Mouse (Mus musculus): ENCODE measurements around the gene Slc9a3r1. TPM values are rescaled to one million over a fixed set of nuclear protein-coding genes. Genes with fewer than 3 reads are reported as not detected.

Slc9a3r1 gene
- polyA plus RNA-seq, 1 experiment from 2014 or later, result 24.9 TPM

- H3K4me2 ChIP-seq (ENCODE audit: low read depth, severe bottlenecking), result no peak overlapping the region
- peaks cover 32% of the 10 kb centered on the region for H3K4me1 ChIP-seq (ENCODE audit: control insufficient read depth, insufficient read depth, low read length)
- no peak for DNase-seq (ENCODE audit: low spot score)
- H3K4me3 ChIP-seq (ENCODE audit: low read depth, low read length), result no peak overlapping the region
- H3K9me3 ChIP-seq (ENCODE audit: control insufficient read depth, low read length), result no peaks in the 10 kb centered on the region
- no peak overlapping the region for H3K9ac ChIP-seq (ENCODE audit: low read length)
- WGBS, result 21% methylated on average over 5 of the region's 5 CpGs
- H3K36me3 ChIP-seq (ENCODE audit: control insufficient read depth, insufficient read depth, low read length), result no peaks in the 10 kb centered on the region
- 0 out of 2 replicates have a peak, but pooled peaks cover 3% of the 10 kb centered on the region for H3K27me3 ChIP-seq (ENCODE audit: control insufficient read depth, insufficient read depth, low read length)
- no peak for ATAC-seq (ENCODE audit: insufficient number of reproducible peaks, low FRiP score, low TSS enrichment, low read depth)
- H3K27ac ChIP-seq (replicated peaks; ENCODE audit: low read depth, low read length), result no peak overlapping the region
These were observed 59.4 kb downstream of the Slc9a3r1 start for GRCm38 (mm10) chr11:115222570-115222969.

GRCm38 (mm10) chr11:115223451-115223850 lies 60.3 kb downstream of the Slc9a3r1 start:
- no peak for DNase-seq (ENCODE audit: low spot score)
- WGBS, result 63% methylated on average over 11 of the region's 11 CpGs
- H3K4me1 ChIP-seq (ENCODE audit: control insufficient read depth, insufficient read depth, low read length), result peaks cover 28% of the 10 kb centered on the region

GRCm38 (mm10) chr11:115223877-115224276 lies 60.7 kb downstream of the Slc9a3r1 start:
- WGBS, result 64% methylated on average over 6 of the region's 6 CpGs
- no peak overlapping the region for H3K4me3 ChIP-seq (ENCODE audit: low read depth, low read length)
- H3K27ac ChIP-seq (replicated peaks; ENCODE audit: low read depth, low read length), result no peak overlapping the region
- H3K9me3 ChIP-seq (ENCODE audit: control insufficient read depth, low read length), result no peaks in the 10 kb centered on the region
- DNase-seq (ENCODE audit: low spot score) (no peak), ATAC-seq (ENCODE audit: insufficient number of reproducible peaks, low FRiP score, low TSS enrichment, low read depth) (no peak)
- H3K27me3 ChIP-seq (ENCODE audit: control insufficient read depth, insufficient read depth, low read length), result 0 out of 2 replicates have a peak, but pooled peaks cover 3% of the 10 kb centered on the region
- no peak overlapping the region for H3K4me2 ChIP-seq (ENCODE audit: low read depth, severe bottlenecking)
- H3K36me3 ChIP-seq (ENCODE audit: control insufficient read depth, insufficient read depth, low read length), result no peaks in the 10 kb centered on the region
- H3K4me1 ChIP-seq (ENCODE audit: control insufficient read depth, insufficient read depth, low read length), result peaks cover 24% of the 10 kb centered on the region
- H3K9ac ChIP-seq (ENCODE audit: low read length), result no peak overlapping the region

More at GRCm38 (mm10) chr11:115223451-115223850, 60.3 kb downstream of the Slc9a3r1 start:
- Histone ChIP-seq H3K27ac (replicated peaks; ENCODE audit: low read depth, low read length) (0 out of 2 replicates have a peak overlapping the region, but pooled peaks have one; percentile 26), H3K4me3 (ENCODE audit: low read depth, low read length) (no peak overlapping the region), H3K9ac (ENCODE audit: low read length) (no peak overlapping the region), H3K36me3 (ENCODE audit: control insufficient read depth, insufficient read depth, low read length) (no peaks in the 10 kb centered on the region), H3K27me3 (ENCODE audit: control insufficient read depth, insufficient read depth, low read length) (0 out of 2 replicates have a peak, but pooled peaks cover 3% of the 10 kb centered on the region), H3K9me3 (ENCODE audit: control insufficient read depth, low read length) (no peaks in the 10 kb centered on the region), H3K4me2 (ENCODE audit: low read depth, severe bottlenecking) (no peak overlapping the region)
- no peak for ATAC-seq (ENCODE audit: insufficient number of reproducible peaks, low FRiP score, low TSS enrichment, low read depth)

- Histone ChIP-seq H3K27me3 (ENCODE audit: control insufficient read depth, insufficient read depth, low read length) (0 out of 2 replicates have a peak, but pooled peaks cover 3% of the 10 kb centered on the region), H3K4me3 (ENCODE audit: low read depth, low read length) (no peak overlapping the region), H3K9ac (ENCODE audit: low read length) (no peak overlapping the region), H3K4me2 (ENCODE audit: low read depth, severe bottlenecking) (no peak overlapping the region), H3K9me3 (ENCODE audit: control insufficient read depth, low read length) (no peaks in the 10 kb centered on the region), H3K27ac (replicated peaks; ENCODE audit: low read depth, low read length) (no peak overlapping the region), H3K4me1 (ENCODE audit: control insufficient read depth, insufficient read depth, low read length) (peaks cover 20% of the 10 kb centered on the region), H3K36me3 (ENCODE audit: control insufficient read depth, insufficient read depth, low read length) (no peaks in the 10 kb centered on the region)
- DNase-seq (ENCODE audit: low spot score) (peak; percentile 79), ATAC-seq (ENCODE audit: insufficient number of reproducible peaks, low FRiP score, low TSS enrichment, low read depth) (no peak)
- 42% methylated on average over 8 of the region's 8 CpGs for WGBS
These were observed 61.7 kb downstream of the Slc9a3r1 start for GRCm38 (mm10) chr11:115224889-115225288.

GRCm38 (mm10) chr11:115225301-115225700 lies 62.2 kb downstream of the Slc9a3r1 start:
- no peak overlapping the region for H3K27ac ChIP-seq (replicated peaks; ENCODE audit: low read depth, low read length)
- peaks cover 20% of the 10 kb centered on the region for H3K4me1 ChIP-seq (ENCODE audit: control insufficient read depth, insufficient read depth, low read length)
- H3K9me3 ChIP-seq (ENCODE audit: control insufficient read depth, low read length), result no peaks in the 10 kb centered on the region
- H3K9ac ChIP-seq (ENCODE audit: low read length), result no peak overlapping the region
- H3K4me2 ChIP-seq (ENCODE audit: low read depth, severe bottlenecking), result no peak overlapping the region
- H3K36me3 ChIP-seq (ENCODE audit: control insufficient read depth, insufficient read depth, low read length), result no peaks in the 10 kb centered on the region
- H3K27me3 ChIP-seq (ENCODE audit: control insufficient read depth, insufficient read depth, low read length), result 0 out of 2 replicates have a peak, but pooled peaks cover 3% of the 10 kb centered on the region
- 73% methylated on average over 6 of the region's 6 CpGs for WGBS
- ATAC-seq (ENCODE audit: insufficient number of reproducible peaks, low FRiP score, low TSS enrichment, low read depth), result no peak
- no peak for DNase-seq (ENCODE audit: low spot score)
- no peak overlapping the region for H3K4me3 ChIP-seq (ENCODE audit: low read depth, low read length)

GRCm38 (mm10) chr11:115226811-115227491 lies 63.8 kb downstream of the Slc9a3r1 start:
- Histone ChIP-seq H3K9me3 (ENCODE audit: control insufficient read depth, low read length) (no peaks in the 10 kb centered on the region), H3K27ac (replicated peaks; ENCODE audit: low read depth, low read length) (no peak overlapping the region), H3K4me2 (ENCODE audit: low read depth, severe bottlenecking) (no peak overlapping the region), H3K4me3 (ENCODE audit: low read depth, low read length) (no peak overlapping the region), H3K9ac (ENCODE audit: low read length) (no peak overlapping the region), H3K27me3 (ENCODE audit: control insufficient read depth, insufficient read depth, low read length) (0 out of 2 replicates have a peak, but pooled peaks cover 3% of the 10 kb centered on the region), H3K4me1 (ENCODE audit: control insufficient read depth, insufficient read depth, low read length) (peaks cover 23% of the 10 kb centered on the region), H3K36me3 (ENCODE audit: control insufficient read depth, insufficient read depth, low read length) (no peaks in the 10 kb centered on the region)
- DNase-seq (ENCODE audit: low spot score), result no peak
- no peak for ATAC-seq (ENCODE audit: insufficient number of reproducible peaks, low FRiP score, low TSS enrichment, low read depth)
- WGBS, result 33% methylated on average over 14 of the region's 14 CpGs

GRCm38 (mm10) chr11:115227640-115228039 lies 64.5 kb downstream of the Slc9a3r1 start:
- peaks cover 18% of the 10 kb centered on the region for H3K4me1 ChIP-seq (ENCODE audit: control insufficient read depth, insufficient read depth, low read length)
- no peaks in the 10 kb centered on the region for H3K9me3 ChIP-seq (ENCODE audit: control insufficient read depth, low read length)
- no peak overlapping the region for H3K4me3 ChIP-seq (ENCODE audit: low read depth, low read length)
- H3K27me3 ChIP-seq (ENCODE audit: control insufficient read depth, insufficient read depth, low read length), result 0 out of 2 replicates have a peak, but pooled peaks cover 3% of the 10 kb centered on the region
- no peak overlapping the region for H3K4me2 ChIP-seq (ENCODE audit: low read depth, severe bottlenecking)
- DNase-seq (ENCODE audit: low spot score) (no peak), ATAC-seq (ENCODE audit: insufficient number of reproducible peaks, low FRiP score, low TSS enrichment, low read depth) (no peak)
- 22% methylated on average over 12 of the region's 12 CpGs for WGBS
- H3K27ac ChIP-seq (replicated peaks; ENCODE audit: low read depth, low read length), result no peak overlapping the region
- H3K36me3 ChIP-seq (ENCODE audit: control insufficient read depth, insufficient read depth, low read length), result no peaks in the 10 kb centered on the region
- H3K9ac ChIP-seq (ENCODE audit: low read length), result no peak overlapping the region

- Histone ChIP-seq H3K36me3 (ENCODE audit: control insufficient read depth, insufficient read depth, low read length) (no peaks in the 10 kb centered on the region), H3K27me3 (ENCODE audit: control insufficient read depth, insufficient read depth, low read length) (0 out of 2 replicates have a peak, but pooled peaks cover 2% of the 10 kb centered on the region), H3K9me3 (ENCODE audit: control insufficient read depth, low read length) (no peaks in the 10 kb centered on the region), H3K4me1 (ENCODE audit: control insufficient read depth, insufficient read depth, low read length) (peaks cover 13% of the 10 kb centered on the region), H3K9ac (ENCODE audit: low read length) (no peak overlapping the region), H3K4me2 (ENCODE audit: low read depth, severe bottlenecking) (no peak overlapping the region), H3K27ac (replicated peaks; ENCODE audit: low read depth, low read length) (no peak overlapping the region), H3K4me3 (ENCODE audit: low read depth, low read length) (no peak overlapping the region)
- ATAC-seq (ENCODE audit: insufficient number of reproducible peaks, low FRiP score, low TSS enrichment, low read depth) (no peak), DNase-seq (ENCODE audit: low spot score) (no peak)
- 44% methylated on average over 7 of the region's 7 CpGs for WGBS
These were observed 65.3 kb downstream of the Slc9a3r1 start for GRCm38 (mm10) chr11:115228430-115228829.
